8 mouse cellular contexts compared by ENCODE assay signal in the genomic region with DNA sequence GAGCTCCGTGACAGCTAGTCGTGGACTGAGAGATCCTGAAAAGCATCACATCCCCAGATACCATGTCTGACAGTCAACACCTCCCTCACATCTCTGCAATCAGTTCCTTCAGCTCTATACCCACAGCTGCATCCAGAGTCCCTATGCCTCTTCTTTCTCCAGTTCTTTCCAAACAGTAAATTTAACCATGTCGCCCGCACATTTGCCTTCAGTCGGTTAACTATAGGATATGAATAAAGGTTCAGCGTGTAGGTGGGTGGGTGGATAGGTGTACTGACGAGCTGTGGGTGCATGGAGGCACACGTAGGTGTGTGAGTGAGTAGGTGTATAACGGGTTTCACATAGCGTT. TPM values are rescaled to one million over a fixed set of nuclear protein-coding genes. Genes with fewer than 3 reads are reported as not detected.
DNase-seq lines count a peak whose midpoint lies in the region; ATAC-seq and TF ChIP-seq lines count a peak whose summit lies in the region.

No protein-coding gene starts in this region.

- 0 out of 2 replicates have a peak overlapping the region, but pooled peaks have one; percentile 73 for H3K4me3 ChIP-seq in liver, adult 2 months (ENCODE audit: insufficient read depth, low read depth, low read length)
- H3K4me3 ChIP-seq in embryonic facial prominence, embryonic 13.5 days: peak overlapping the region; percentile 64
- peak overlapping the region; percentile 58; the same call in 1 of the 2 replicates for H3K4me3 ChIP-seq in intestine, postnatal 0 days (ENCODE audit: low read depth, low read length)
- H3K4me3 ChIP-seq in neural tube, embryonic 14.5 days (ENCODE audit: low read depth, low read length): peak overlapping the region; percentile 71

- WGBS in liver, adult 2 months: 79% methylated on average over 10 of the region's 10 CpGs
- 77% methylated on average over 10 of the region's 10 CpGs for WGBS in embryonic facial prominence, embryonic 13.5 days
- WGBS in intestine, postnatal 0 days: 82% methylated on average over 10 of the region's 10 CpGs
- WGBS in neural tube, embryonic 14.5 days: 77% methylated on average over 10 of the region's 10 CpGs

- no peak for TF ChIP-seq CTCF in liver, adult 2 months (IDR thresholded peaks at IDR 0.05; ENCODE audit: low read depth, low read length)
- no peak for TF ChIP-seq CTCF in intestine, postnatal 0 days (IDR thresholded peaks at IDR 0.05; ENCODE audit: low read depth)

- no peak overlapping the region; the same call in 1 of the 2 replicates for H3K9ac ChIP-seq in liver, adult 2 months (ENCODE audit: low read depth, low read length)
- H3K9ac ChIP-seq in embryonic facial prominence, embryonic 13.5 days: peak overlapping the region; percentile 92
- peak overlapping the region; percentile 88; the same call in 1 of the 2 replicates for H3K9ac ChIP-seq in intestine, postnatal 0 days (ENCODE audit: low read depth, low read length)
- peak overlapping the region; percentile 93 for H3K9ac ChIP-seq in neural tube, embryonic 14.5 days (replicated peaks; ENCODE audit: low read depth, low read length)

- H3K27me3 ChIP-seq in liver, adult 2 months (ENCODE audit: control insufficient read depth, insufficient read depth, low read length): no peaks in the 10 kb centered on the region
- H3K27me3 ChIP-seq in embryonic facial prominence, embryonic 13.5 days: peaks cover 4% of the 10 kb centered on the region
- no peaks in the 10 kb centered on the region for H3K27me3 ChIP-seq in intestine, postnatal 0 days (replicated peaks; ENCODE audit: control insufficient read depth, insufficient read depth, low read length)
- H3K27me3 ChIP-seq in neural tube, embryonic 14.5 days (ENCODE audit: control insufficient read depth, insufficient read depth, low read length): no peaks in the 10 kb centered on the region

- H3K9me3 ChIP-seq in embryonic facial prominence, embryonic 13.5 days: no peaks in the 10 kb centered on the region
- no peaks in the 10 kb centered on the region for H3K9me3 ChIP-seq in intestine, postnatal 0 days (ENCODE audit: control insufficient read depth)
- H3K9me3 ChIP-seq in neural tube, embryonic 14.5 days (ENCODE audit: control insufficient read depth, low read length): no peaks in the 10 kb centered on the region

- H3K79me2 ChIP-seq in liver, adult 2 months (ENCODE audit: control insufficient read depth, insufficient read depth, low read length): peaks cover 3% of the 10 kb centered on the region; the same call in 1 of the 2 replicates

- no peaks in the 10 kb centered on the region for H3K36me3 ChIP-seq in liver, adult 2 months (ENCODE audit: control insufficient read depth, insufficient read depth, low read length)
- no peaks in the 10 kb centered on the region for H3K36me3 ChIP-seq in embryonic facial prominence, embryonic 13.5 days
- no peaks in the 10 kb centered on the region for H3K36me3 ChIP-seq in intestine, postnatal 0 days (ENCODE audit: control insufficient read depth, insufficient read depth)
- no peaks in the 10 kb centered on the region for H3K36me3 ChIP-seq in neural tube, embryonic 14.5 days (ENCODE audit: control insufficient read depth, insufficient read depth, low read length)

- peaks cover 8% of the 10 kb centered on the region for H3K4me1 ChIP-seq in liver, adult 2 months (ENCODE audit: control insufficient read depth, insufficient read depth, low read length)
- peaks cover 14% of the 10 kb centered on the region for H3K4me1 ChIP-seq in embryonic facial prominence, embryonic 13.5 days
- peaks cover 8% of the 10 kb centered on the region; the same call in 1 of the 2 replicates for H3K4me1 ChIP-seq in intestine, postnatal 0 days (replicated peaks; ENCODE audit: control insufficient read depth, insufficient read depth, low read length)
- H3K4me1 ChIP-seq in neural tube, embryonic 14.5 days (ENCODE audit: control insufficient read depth, insufficient read depth, low read length): peaks cover 14% of the 10 kb centered on the region

- no peak for DNase-seq in liver, adult 2 months (ENCODE audit: extremely low read depth, low read depth, low spot score)
- no peak for DNase-seq in liver
- DNase-seq in left cerebral cortex, adult 18-20 months (ENCODE audit: low spot score in 2 of 2): no peak
- DNase-seq in spleen, postnatal 36 days (ENCODE audit: low spot score in 2 of 2): no peak
- DNase-seq in thymus, postnatal 14 days: no peak

- H3K4me2 ChIP-seq in embryonic facial prominence, embryonic 13.5 days: peak overlapping the region; percentile 91
- peak overlapping the region; percentile 85 for H3K4me2 ChIP-seq in intestine, postnatal 0 days (replicated peaks; ENCODE audit: low read depth)
- H3K4me2 ChIP-seq in neural tube, embryonic 14.5 days (ENCODE audit: low read depth, low read length): peak overlapping the region; percentile 98

- no peak overlapping the region for H3K27ac ChIP-seq in liver, adult 2 months (replicated peaks; ENCODE audit: insufficient read depth, low read depth, low read length)
- peak overlapping the region; percentile 82 for H3K27ac ChIP-seq in embryonic facial prominence, embryonic 13.5 days
- 0 out of 2 replicates have a peak overlapping the region, but pooled peaks have one; percentile 65 for H3K27ac ChIP-seq in intestine, postnatal 0 days (ENCODE audit: low read depth, low read length)
- peak overlapping the region; percentile 95 for H3K27ac ChIP-seq in neural tube, embryonic 14.5 days (ENCODE audit: low read depth, low read length)

- TF ChIP-seq POLR2A in liver, adult 2 months (IDR thresholded peaks at IDR 0.05; ENCODE audit: extremely low read depth, insufficient read depth, low read length): no peak

- ATAC-seq in embryonic facial prominence, embryonic 13.5 days (ENCODE audit: insufficient number of reproducible peaks, insufficient read depth, low FRiP score, low TSS enrichment, low read depth): no peak
- no peak for ATAC-seq in intestine, postnatal 0 days
- peak; percentile 25 for ATAC-seq in neural tube, embryonic 14.5 days (ENCODE audit: low read depth)

RNA-seq across cellular contexts. Expression of a gene that starts 15.5 kb away (rescaled TPM):
- 0.83 and 1.9 TPM in 2 replicates for total RNA-seq in liver, adult 2 months (2014; rRNA removed)
- 7.9 and 10.1 TPM in 2 replicates for polyA plus RNA-seq in liver, adult 2 months (2012; rRNA removed)
- polyA plus RNA-seq in embryonic facial prominence, embryonic 13.5 days (2015; fragmentation: Nextera tagmentation; extraction: Ambion mirVana): 2.3 and 3.1 TPM in 2 replicates
- polyA plus RNA-seq in intestine, postnatal 0 days (2015; fragmentation: Nextera tagmentation; extraction: Ambion mirVana): 8.1 and 8.3 TPM in 2 replicates
- 1.3 and 3.5 TPM in 2 replicates for polyA plus RNA-seq in neural tube, embryonic 14.5 days (2014; fragmentation: Nextera tagmentation; extraction: Ambion mirVana)
- 1 to 10 TPM; 1.1 to 1.5 TPM for total RNA-seq in left cerebral cortex, adult 18-20 months (2021)

RNA-seq across cellular contexts. Expression of a gene that starts 19.4 kb away (rescaled TPM):
- total RNA-seq in liver, adult 2 months (2014; rRNA removed): 30.5 and 31.8 TPM in 2 replicates
- 56.7 and 60.5 TPM in 2 replicates for polyA plus RNA-seq in liver, adult 2 months (2012; rRNA removed)
- 49.7 and 60.0 TPM in 2 replicates for polyA plus RNA-seq in embryonic facial prominence, embryonic 13.5 days (2015; fragmentation: Nextera tagmentation; extraction: Ambion mirVana)
- 121 and 125 TPM in 2 replicates for polyA plus RNA-seq in intestine, postnatal 0 days (2015; fragmentation: Nextera tagmentation; extraction: Ambion mirVana)
- polyA plus RNA-seq in neural tube, embryonic 14.5 days (2014; fragmentation: Nextera tagmentation; extraction: Ambion mirVana): 57.9 and 59.2 TPM in 2 replicates
- 100 to 1,000 TPM; 161 to 169 TPM for total RNA-seq in left cerebral cortex, adult 18-20 months (2021)

RNA-seq across cellular contexts. Expression of a gene that starts 26.2 kb away (rescaled TPM):
- total RNA-seq in liver, adult 2 months (2014; rRNA removed): 7.9 and 9.5 TPM in 2 replicates
- 26.2 and 29.7 TPM in 2 replicates for polyA plus RNA-seq in liver, adult 2 months (2012; rRNA removed)
- 13.8 and 16.7 TPM in 2 replicates for polyA plus RNA-seq in embryonic facial prominence, embryonic 13.5 days (2015; fragmentation: Nextera tagmentation; extraction: Ambion mirVana)
- 12.7 and 13.4 TPM in 2 replicates for polyA plus RNA-seq in intestine, postnatal 0 days (2015; fragmentation: Nextera tagmentation; extraction: Ambion mirVana)
- polyA plus RNA-seq in neural tube, embryonic 14.5 days (2014; fragmentation: Nextera tagmentation; extraction: Ambion mirVana): 33.2 and 36.1 TPM in 2 replicates
- total RNA-seq in left cerebral cortex, adult 18-20 months (2021): 100 to 1,000 TPM; 267 to 284 TPM

RNA-seq across cellular contexts. Expression of a gene that starts 49.6 kb away (rescaled TPM):
- total RNA-seq in liver, adult 2 months (2014; rRNA removed): 11.5 and 15.4 TPM in 2 replicates
- polyA plus RNA-seq in liver, adult 2 months (2012; rRNA removed): 12.8 and 14.9 TPM in 2 replicates
- 249 and 252 TPM in 2 replicates for polyA plus RNA-seq in embryonic facial prominence, embryonic 13.5 days (2015; fragmentation: Nextera tagmentation; extraction: Ambion mirVana)
- polyA plus RNA-seq in intestine, postnatal 0 days (2015; fragmentation: Nextera tagmentation; extraction: Ambion mirVana): 52.6 and 54.5 TPM in 2 replicates
- 44.7 and 46.8 TPM in 2 replicates for polyA plus RNA-seq in neural tube, embryonic 14.5 days (2014; fragmentation: Nextera tagmentation; extraction: Ambion mirVana)
- total RNA-seq in left cerebral cortex, adult 18-20 months (2021): 10 to 100 TPM; 21.6 to 22.0 TPM
